Mouse (Mus musculus) cerebellum, adult (tissue): ENCODE data around the gene Elmod2.
"Not testable (repeated sequence)": the region's sequence is repeated elsewhere in the genome, so short reads cannot be mapped to it uniquely, and the experiment has no call there.

Experiments
- ATAC-seq: cut with Nextera tagmentation; 2 replicates; pipeline ENCODE4 v1.9.2; 2017; ENCODE audit warnings: mild to moderate bottlenecking, moderate library complexity, mixed read lengths; ENCODE audit not compliant: insufficient number of reproducible peaks, low FRiP score, low TSS enrichment

Gene Elmod2

DNA sequence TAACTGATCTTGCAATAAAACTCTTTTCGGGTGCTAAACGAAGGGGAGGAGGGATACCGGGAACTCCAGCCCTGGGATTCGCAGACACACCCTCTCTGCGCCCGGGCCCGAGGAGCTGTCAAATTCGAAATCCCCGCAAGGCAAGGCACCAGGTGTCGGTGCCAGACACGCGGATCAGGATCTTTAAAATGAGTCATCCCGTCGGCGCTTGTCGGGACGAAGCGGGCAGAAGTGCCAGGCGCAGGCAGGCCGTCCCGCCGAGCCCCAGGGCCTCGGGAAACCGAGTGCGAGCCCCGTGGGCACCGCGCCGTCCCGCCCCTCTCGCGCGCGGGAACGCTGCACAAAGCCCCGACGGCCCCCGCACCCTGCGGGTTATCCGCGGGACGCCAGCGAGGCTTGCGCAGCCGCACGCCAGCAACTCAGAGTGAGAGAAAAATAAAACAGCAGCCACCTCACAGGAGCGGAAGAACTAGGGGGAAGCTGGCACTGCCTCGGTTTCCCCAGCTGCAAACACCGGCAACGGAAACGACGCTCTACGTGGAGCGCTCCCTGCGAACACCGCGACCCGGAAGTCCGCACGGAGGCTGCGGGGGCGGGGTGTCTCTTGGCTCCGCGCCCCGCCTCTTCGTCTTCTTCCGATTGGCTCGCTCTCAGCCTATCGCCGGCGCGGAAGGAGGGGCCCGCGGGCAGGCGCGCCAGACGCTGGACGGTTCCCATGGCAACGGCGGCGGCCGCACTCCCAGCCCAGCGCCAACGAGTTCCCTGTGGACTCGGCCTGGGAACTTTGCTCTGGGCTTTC lies at the start of gene Elmod2:
TSS of gene Elmod2 (minus strand) at position 588 of the 799 bp plus-strand sequence.
- peak; percentile 99 for ATAC-seq

DNA sequence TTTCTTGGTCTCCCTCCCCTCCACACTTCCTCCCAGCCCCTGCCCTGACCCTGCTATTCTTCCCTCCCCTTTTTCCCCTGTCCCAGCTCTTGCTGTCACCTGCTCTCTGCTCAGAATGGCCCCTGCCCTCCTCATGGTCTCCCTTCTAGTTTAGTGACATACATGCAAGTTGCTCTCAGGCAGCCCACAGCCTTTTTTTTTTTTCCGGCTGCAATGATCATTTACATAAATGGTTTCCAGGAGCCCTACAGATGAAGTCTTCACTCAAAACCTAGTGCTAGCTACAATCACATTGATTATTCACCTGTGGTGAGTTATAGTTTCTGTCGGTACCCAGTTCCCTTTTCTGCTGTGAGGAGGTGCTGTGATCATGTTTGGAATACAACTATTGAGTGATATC lies 48.7 kb upstream of the Elmod2 start:
- ATAC-seq, result no peak

DNA sequence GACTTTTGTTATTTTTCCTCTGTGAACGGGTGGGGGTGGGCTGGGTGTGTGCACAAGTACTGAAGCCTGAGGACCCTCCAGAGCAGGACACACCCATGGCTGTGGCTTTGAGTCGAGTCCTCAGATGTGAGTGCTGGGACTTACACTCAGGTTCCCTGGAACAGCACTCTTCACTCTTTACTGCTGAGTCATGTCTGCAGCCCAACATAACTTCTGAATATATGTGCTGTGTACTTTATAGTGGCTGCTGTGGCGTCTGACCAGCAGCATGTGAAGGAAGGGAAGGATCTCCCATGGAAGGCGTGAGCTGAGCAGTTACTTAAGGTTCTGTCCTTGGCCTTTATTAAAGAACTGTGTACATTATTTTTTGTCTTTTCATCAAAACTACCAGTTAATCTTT lies 47.9 kb upstream of the Elmod2 start:
- ATAC-seq, result no peak

DNA sequence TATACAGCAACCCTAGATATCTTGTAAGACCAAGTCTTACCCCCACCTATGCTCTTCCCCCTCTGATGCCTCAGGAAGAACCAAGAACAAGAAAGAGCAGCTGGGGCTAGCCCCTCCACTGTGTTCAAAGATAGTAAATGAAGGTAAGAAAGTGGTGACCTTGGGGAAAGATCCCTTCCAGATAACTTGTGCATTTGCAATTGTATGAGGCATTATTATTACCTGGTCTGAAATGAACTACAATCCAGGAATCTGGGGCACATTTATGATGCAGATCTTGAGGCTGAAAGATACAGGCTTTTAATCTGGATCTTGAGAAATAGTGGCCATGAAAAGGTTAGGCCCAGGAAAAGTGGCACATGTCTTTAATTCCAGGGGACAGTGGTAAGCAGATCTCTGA lies 44.9 kb upstream of the Elmod2 start:
- ATAC-seq, result no peak

DNA sequence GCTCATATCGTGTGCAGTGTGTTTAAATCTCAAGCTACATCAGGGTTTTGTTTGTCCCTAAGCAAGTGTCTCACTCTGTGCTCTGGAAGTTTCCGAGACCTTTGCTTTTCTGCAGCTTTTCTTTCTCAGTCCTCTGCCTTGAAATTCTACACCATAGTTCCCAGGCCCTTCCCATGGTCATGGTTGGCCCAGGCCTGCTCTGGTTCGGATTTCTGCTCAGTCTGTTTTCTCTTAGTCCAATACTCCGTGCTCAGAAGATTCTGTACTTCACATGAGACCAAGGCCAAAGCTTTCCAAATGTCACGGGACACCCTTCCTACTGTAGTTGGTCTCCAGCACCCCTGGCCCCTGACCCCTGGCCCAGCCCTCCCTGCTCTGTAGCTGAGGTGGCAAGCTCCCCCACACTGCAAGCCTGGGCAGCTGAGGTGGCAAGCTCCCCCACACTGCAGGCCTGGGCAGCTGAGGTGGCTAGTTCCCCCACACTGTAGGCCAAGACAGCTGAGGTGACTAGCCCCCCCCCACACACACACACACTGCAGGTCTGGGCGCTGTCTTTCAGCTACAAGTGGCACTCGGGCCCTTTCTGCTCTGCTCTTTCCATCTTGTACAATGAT lies 31.0 kb upstream of the Elmod2 start:
- ATAC-seq, result no peak

DNA sequence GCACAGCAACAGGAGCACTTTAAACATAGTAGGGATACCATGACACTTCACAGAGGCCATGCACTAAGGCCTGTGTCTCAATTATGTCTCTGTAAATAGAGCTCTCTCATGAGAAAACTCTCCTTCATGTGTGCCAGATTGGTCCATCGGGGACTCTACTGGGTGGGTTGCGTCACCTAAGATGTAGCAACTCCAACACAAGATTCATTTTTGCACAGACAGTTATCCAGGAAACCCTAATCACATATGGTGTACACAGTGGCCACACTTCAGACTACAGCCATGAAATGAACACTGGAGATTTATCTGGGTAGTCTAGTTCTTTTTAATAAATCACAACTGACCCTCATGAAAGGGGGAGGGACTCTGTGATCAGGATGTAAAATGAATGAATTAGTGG lies 19.0 kb upstream of the Elmod2 start:
- ATAC-seq, result no peak

DNA sequence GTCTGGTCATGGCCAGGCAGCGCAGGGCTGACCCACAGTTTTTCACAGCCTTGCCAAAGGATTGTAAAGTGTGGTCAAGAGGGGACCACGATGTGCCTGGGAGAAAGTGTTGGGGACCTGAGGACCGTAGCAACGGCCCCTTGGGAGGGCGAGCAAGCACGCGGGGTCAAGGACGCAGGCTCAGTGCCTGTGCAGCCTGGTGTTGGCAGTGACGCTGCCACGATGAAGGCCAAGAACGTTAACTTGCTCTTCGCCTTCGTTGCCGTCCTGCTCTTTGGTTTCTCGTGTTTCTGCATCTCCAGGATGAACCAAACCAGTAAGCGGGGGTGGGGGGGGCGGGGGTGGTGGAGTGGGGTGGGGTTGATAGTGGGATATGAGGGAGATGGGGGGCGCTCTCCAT lies 16.0 kb upstream of the Elmod2 start, which contains the start of gene Mgat4d:
TSS of gene Mgat4d (plus strand) at position 209 of the 400 bp plus-strand sequence.
- no peak for ATAC-seq

DNA sequence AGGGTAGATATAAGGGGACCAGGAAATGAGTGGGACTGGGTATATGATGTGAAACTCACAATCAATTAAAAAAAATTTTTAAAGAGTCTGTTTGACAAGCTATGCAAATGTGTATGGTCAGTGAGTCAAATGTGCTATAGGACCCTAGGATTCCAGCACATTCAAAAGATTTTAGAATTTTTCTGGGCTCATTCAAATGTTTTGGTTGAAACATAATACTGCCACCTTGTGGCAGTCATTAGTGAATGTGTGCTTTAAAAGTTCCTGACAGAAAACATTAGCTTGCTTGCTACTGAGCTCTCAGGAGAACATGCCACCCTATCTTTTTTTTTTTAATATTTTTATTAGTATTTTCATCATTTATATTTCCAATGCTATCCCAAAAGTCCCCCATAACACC lies 10.4 kb upstream of the Elmod2 start:
- ATAC-seq, result no peak

DNA sequence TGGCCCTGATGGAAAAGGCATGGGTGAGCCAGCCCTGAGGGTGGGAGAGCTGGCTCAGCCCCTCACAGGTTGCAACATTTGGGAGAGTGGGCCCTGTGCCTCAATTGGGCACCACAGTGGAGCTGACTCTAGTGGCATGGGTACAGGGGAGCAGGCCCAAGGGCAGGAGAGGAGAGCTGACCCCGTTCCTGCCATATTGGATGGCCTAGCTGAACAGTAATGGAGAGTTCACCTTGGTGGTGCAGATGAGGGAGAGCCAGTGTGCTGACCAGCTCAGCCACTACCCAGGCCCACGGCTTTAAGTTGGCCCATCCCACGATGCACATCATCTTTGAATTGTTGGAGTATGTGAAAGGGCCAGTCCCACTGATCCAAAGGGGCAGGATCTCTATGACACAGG lies 9.8 kb upstream of the Elmod2 start:
- no peak for ATAC-seq

DNA sequence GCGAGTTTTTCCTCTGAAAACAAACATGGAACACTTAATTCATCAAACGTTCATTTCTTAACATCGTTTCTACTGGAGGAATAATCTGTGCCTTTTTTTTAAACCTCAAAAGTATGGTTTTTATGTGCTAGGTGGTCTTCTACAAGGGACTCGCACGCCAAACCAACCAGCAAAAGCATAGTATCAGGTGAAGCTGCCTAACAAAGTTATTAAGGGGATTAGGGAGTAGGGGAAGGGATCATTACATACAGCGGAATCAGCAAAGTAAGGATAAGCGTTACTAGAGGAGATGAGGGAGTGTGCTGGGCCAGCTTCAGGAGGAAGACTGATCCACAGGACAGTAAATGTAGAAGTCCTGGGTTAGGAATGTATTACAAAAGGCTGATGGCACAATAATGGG lies 578 bp upstream of the Elmod2 start:
- ATAC-seq, result no peak

DNA sequence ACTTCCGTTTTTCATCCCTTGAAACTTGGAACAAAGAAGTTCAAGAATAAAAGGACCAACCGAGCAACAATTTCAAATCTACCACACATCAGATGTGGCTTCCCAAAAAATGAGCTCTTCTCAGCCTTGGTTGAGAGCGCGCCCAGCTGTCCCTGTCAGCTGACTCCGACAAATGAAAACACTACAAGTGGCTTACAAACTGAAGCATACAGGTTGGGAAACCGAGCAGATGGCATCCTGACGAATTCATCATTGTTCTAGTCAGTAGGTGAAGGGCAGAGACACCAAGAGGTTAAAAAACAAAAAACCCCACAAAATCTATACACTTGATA lies 753 bp downstream of the Elmod2 start:
- ATAC-seq, result peak; percentile 43; the same call in 1 of the 2 replicates

DNA sequence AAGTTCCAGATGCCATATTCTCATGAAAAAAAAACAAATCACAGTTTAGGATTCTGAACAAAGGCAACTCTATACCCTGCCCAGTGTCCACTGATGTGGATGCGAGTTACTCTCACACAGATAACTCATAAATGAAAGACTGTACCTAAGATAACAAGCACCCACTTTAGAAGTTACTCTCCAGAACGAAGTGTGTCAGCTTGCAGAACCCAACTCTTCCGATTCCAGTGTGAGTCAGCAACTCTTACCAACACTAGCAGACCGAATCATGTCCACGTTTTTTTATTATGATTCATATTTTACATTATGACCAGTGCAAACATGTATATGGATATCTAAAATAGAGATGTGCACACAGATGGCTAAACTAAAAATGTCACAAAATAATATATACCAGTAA lies 4.4 kb downstream of the Elmod2 start:
- ATAC-seq, result no peak

DNA sequence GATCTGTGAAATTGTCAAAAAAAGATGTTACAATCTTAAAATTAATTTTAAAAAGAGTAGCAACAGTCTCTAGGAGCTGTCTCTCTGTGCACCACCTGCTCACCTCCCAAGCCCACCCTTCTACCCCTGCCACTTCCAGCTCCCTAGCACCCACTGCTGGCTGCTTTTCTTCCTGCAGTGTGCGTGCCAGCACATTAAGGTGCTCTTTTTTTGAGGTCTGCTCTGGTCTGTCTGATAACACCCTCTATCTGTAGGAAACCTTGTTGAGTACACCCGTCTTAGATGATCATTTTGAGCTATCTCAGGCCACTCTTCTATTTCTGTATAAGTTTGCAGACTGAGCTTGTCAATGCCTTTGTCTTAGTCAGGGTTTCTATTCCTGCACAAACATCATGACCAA lies 9.2 kb downstream of the Elmod2 start:
- no peak for ATAC-seq

DNA sequence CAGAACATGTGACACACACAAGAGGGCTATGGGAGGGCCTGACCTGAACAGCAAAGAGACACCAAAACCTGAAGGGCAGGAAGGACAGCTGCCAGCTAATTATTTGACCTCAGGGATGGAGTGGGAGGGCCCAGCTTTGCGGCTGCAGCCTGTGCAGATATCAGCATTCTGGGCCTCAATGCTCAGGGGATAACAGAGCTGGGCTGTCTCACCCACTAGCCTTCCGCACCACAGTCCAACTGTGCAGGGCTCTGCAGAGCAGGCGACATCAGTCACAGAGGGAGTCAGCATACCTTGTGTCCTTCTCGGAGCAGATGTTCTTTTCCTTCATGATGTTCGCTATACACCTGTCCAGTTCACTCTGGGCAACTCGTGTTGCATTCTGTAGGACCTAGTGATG lies 9.9 kb downstream of the Elmod2 start:
- no peak for ATAC-seq

DNA sequence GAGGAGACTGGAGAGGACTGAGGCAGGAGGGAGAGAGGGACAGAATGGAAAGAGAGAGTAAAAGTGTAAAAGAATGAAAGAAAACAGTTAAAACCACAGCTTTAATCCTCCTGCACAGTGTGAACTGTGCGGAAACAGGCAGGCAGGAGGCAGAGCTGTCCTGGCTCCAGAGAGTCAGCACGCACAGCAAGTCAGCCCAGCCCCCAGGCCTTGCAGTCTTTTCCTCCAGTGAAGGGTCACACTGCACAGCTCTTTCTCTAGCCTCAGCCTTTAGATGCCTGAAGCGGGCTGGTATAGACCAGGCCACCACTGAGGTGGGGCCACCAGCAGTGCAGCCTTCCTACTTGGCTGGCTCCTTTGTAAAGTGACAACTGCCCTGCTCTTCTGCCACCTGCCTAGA lies 11.7 kb downstream of the Elmod2 start:
- no peak for ATAC-seq

DNA sequence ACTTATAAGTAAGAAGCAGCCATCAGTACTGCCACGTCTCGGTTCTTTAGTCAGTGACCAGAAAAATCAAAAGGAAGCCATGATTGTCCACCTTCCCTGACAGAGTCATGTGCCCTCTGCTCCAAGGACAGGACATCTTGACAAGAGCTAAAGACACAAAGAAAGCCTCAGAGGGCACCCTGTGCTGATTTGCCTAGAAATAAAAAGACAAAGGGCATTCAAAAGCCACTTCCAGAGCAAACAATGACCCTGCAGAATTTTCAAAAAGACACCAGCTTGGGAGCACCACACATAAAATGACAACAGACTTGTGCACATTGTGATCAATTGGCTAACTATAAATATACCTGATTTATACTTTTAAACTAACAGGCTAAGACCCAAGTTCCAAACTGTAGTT lies 16.6 kb downstream of the Elmod2 start:
- no peak for ATAC-seq

DNA sequence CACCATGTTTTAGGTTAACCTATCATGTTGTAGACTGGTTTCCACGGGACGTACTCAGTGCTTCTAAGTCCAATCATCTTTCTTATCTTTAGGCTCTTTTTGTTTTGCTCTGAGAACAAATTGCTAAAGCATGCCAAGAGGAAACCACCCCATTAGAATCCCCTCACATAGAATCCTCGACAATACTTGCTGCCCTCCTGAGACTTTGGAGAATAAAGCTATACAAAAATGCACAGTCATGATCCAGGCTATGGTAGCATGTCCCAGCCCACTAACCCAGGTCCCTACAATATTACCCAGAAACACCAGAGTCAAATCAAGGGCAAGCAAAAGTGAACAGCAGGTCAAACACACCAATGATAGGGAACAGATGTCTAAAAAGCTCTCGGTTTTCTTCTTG lies 17.2 kb downstream of the Elmod2 start:
- not testable (repeated sequence) for ATAC-seq

DNA sequence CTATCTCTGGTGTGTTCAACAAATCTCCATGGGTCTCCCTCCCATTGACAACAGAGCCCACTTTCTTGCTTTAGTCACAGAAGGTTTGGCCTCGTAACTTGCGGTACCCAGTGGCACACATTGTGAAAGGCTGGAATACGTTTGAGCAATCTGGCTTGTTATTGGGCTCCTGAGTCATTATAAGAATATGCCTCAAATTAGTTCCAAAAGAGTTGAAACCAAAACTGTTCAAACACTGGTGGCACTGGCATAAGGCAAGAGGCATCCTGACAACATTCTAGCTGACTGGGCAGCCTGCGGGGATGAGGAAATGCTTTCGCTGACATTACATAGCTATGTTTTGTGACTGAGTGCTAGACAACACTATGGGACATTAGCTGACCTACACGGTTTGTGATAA lies 22.4 kb downstream of the Elmod2 start:
- ATAC-seq, result no peak

DNA sequence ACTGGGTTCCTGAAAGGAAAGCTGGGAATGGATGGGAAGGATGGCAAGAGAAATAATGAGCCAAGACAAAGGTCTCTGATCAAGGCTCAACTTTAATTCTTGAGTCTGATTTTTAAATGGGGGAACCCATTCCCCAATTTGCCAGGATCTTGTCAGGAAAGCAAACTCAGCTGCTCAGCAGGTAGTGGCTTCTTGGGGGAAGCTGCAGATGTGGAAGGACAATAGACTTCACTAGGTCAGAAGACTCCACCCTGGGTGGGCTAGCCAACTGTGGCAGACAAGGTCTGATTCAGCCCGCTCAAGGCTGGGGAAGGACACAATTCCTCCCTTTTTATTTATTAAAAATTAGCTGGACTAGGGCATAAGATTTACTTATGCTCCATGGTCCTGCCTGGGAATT lies 27.3 kb downstream of the Elmod2 start:
- ATAC-seq, result no peak

DNA sequence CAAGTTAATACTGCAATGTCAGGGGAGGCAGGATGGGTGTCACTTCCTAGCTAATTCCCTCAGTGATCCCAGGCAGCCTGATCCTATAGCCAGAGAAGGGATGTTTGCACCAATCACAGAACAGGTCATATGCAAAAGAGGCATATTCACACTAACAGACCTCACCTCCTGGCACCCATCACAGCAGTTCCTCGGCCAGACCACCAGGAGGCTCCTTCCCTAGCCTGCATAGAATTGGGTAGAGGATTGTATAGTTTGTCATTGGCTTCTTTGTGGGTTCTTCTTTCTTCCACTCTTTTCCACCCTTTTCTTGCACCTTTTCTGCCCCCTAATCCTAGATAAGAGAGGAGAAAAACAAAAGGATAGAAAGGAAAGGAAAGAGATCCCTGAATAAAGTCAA lies 32.2 kb downstream of the Elmod2 start:
- ATAC-seq, result no peak

DNA sequence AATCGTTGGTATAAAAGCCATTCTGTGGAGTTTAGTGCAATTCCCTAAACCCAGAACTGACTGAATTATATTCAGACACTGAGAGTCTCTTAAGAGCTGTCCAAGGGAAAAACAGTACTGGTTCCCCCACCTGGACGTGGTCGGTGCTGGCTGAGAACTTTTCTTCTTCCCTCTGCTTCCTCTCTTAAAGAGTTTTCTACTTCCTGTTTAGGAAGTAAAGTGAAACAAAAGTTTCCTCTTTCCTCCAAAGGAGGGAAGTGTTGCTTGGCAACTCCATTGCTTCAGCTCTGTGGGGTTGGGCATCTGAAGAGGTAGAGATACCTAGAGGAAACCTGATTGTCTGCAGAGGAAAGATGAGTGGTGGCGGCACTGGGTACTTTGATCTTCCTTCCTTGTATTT lies 34.9 kb downstream of the Elmod2 start:
- ATAC-seq, result no peak

DNA sequence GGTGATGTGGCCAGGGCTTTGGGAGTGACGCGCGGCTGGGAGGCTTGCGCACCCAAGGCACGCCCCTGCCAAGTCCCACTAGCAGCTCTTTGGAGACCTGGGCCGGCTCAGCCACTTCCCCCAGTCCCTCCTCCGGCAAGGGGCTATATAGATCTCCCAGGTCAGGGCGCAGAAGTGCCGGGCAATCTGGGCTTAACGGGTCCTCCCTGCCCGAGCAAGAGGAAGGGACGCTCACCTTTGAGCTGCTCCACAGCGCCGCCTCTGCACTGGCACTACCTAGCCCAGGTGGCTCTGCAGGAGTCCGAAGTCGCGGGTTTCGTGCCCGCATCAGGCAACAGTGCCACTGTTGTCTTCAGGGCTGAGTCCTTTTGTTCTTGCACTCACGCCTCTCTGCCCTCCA lies 42.1 kb downstream of the Elmod2 start, which contains the start of gene Ucp1:
TSS of gene Ucp1 (plus strand) at position 177 of the 400 bp plus-strand sequence.
- 0 out of 2 replicates have a peak, but pooled peaks have one; percentile 45 for ATAC-seq
